Mouse (Mus musculus): ENCODE measurements around the gene Idi1. TPM values are rescaled to one million over a fixed set of nuclear protein-coding genes. Genes with fewer than 3 reads are reported as not detected.
"Not testable (repeated sequence)": the region's sequence is repeated elsewhere in the genome, so short reads cannot be mapped to it uniquely, and the experiment has no call there.

Gene Idi1
- 39.0 and 43.6 TPM in 2 replicates for polyA plus RNA-seq (2014; fragmentation: Nextera tagmentation; extraction: Ambion mirVana)

DNA sequence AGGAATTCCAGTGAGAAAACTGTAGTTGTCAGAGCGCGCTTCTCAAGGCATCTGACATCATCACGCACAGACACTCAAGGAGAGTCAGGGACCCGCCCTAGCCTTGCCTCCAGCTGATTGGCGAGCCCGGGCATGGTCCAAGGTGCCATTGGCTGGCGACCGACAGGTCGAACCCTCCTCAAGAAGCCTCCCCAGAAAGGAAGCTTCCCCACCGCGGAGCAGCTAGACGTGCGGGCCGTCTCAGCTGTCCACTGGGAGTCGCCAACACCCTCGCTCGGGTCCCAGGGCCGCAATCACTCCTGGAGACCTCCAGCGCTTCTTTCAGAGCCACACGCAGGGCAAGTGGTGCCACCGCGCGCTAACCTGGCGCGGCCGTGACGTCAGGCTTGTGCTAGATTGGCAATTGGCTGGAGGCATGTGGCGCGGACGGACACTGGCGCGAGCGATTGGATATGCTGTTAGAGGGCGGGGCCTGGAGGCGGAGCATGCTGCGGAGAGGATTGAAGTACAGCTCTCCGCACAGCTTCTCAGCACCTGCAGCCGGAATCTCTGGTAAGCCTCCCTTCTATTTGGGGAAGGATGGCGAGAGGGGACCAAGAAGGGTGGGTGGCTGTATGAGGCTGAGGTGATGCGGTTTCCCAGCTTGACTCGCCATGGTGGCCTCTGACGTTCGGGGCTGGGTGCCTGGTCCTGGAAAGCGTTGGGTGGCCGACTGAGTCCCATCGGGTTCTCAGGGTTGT is at the start of gene Idi1:
Idi1 (plus strand) TSS at position 57 of the 740 bp plus-strand sequence.
- H3K9me3 ChIP-seq (ENCODE audit: control insufficient read depth, low read length): no peaks in the 10 kb centered on the region

DNA sequence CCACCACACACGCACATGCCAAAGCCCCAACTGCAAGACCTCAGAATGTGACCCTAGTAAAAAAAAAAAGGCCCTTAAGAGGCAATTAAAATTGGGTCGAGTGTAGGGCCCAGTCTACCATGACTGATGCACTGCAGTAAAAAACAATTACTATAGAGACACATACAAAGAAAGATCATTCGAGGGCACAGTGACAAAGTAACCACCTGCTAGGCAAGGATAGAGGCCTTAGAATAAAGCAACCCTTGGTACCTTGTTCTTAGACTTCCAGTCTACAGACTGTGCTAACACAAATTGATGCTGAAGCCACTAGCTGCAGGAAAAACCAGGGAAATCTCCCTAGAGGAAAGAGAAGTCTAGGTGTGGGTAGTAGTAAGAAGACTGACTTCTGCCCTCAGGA is 46.9 kb upstream of the Idi1 start:
- no peak for ATAC-seq (ENCODE audit: insufficient number of reproducible peaks, insufficient read depth, low FRiP score, low read depth)
- Histone ChIP-seq H3K4me2 (ENCODE audit: low read length) (no peak overlapping the region), H3K27me3 (ENCODE audit: control insufficient read depth, insufficient read depth, low read length) (no peaks in the 10 kb centered on the region), H3K36me3 (ENCODE audit: control insufficient read depth, insufficient read depth, low read length) (peaks cover 94% of the 10 kb centered on the region), H3K9me3 (ENCODE audit: control insufficient read depth, low read length) (no peaks in the 10 kb centered on the region), H3K9ac (ENCODE audit: low read length) (no peak overlapping the region), H3K4me1 (ENCODE audit: control insufficient read depth in 2 of 2, insufficient read depth in 2 of 2, low read length in 2 of 2) (no peaks in the 10 kb centered on the region), H3K4me3 (ENCODE audit: control insufficient read depth in 1 of 2, insufficient read depth in 1 of 2, low read depth in 1 of 2, low read length in 2 of 2) (no peak overlapping the region), H3K27ac (replicated peaks in 1 of 2; ENCODE audit: control insufficient read depth in 1 of 2, insufficient read depth in 1 of 2, low read depth in 2 of 2, low read length in 2 of 2) (no peak overlapping the region)
- 79% methylated on average over 3 of the region's 3 CpGs for WGBS

More for the DNA sequence above, at the start of gene Idi1:
- ATAC-seq (ENCODE audit: insufficient number of reproducible peaks, insufficient read depth, low FRiP score, low read depth): peak; percentile 99
- WGBS: under 1% methylated on average over 46 of the region's 46 CpGs
- H3K27me3 ChIP-seq (ENCODE audit: control insufficient read depth, insufficient read depth, low read length): no peaks in the 10 kb centered on the region
- H3K36me3 ChIP-seq (ENCODE audit: control insufficient read depth, insufficient read depth, low read length): peaks cover 22% of the 10 kb centered on the region
- H3K4me3 ChIP-seq (ENCODE audit: control insufficient read depth in 1 of 2, insufficient read depth in 1 of 2, low read depth in 1 of 2, low read length in 2 of 2): peak within 1 kb of the TSS; percentile 69 to 85
- 0 out of 4 replicates have a peak, but pooled peaks cover 0 to 3% of the 10 kb centered on the region in 2 experiments for H3K4me1 ChIP-seq (ENCODE audit: control insufficient read depth in 2 of 2, insufficient read depth in 2 of 2, low read length in 2 of 2)
- H3K27ac ChIP-seq (replicated peaks in 1 of 2; ENCODE audit: control insufficient read depth in 1 of 2, insufficient read depth in 1 of 2, low read depth in 2 of 2, low read length in 2 of 2): peak within 1 kb of the TSS; percentile 87
- peak within 1 kb of the TSS; percentile 83 for H3K4me2 ChIP-seq (ENCODE audit: low read length)
- peak within 1 kb of the TSS; percentile 77 for H3K9ac ChIP-seq (ENCODE audit: low read length)

DNA sequence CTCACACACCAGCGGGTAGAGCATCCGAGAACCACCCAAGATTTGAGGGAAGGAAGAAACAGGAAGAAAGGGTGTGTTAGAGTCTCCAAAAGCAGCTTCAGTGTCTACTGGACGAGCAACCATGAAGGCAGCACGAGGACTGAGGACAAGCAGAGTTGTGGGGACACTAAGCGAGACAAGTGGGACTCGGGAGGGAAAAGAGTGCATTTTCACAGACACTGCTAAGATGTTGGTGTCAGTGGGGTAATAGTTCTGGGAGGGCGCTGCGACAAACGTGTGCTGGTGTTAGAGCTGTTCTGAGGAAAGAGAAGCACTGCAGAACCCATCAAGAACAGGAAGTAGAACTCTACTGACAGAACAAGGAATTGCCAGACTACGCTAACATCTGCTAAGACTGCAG is 46.2 kb upstream of the Idi1 start:
- H3K9me3 ChIP-seq (ENCODE audit: control insufficient read depth, low read length): no peaks in the 10 kb centered on the region
- H3K36me3 ChIP-seq (ENCODE audit: control insufficient read depth, insufficient read depth, low read length): peaks cover 94% of the 10 kb centered on the region
- no peaks in the 10 kb centered on the region for H3K4me1 ChIP-seq (ENCODE audit: control insufficient read depth in 2 of 2, insufficient read depth in 2 of 2, low read length in 2 of 2)
- H3K9ac ChIP-seq (ENCODE audit: low read length): no peak overlapping the region
- no peak overlapping the region for H3K4me2 ChIP-seq (ENCODE audit: low read length)
- H3K4me3 ChIP-seq (ENCODE audit: control insufficient read depth in 1 of 2, insufficient read depth in 1 of 2, low read depth in 1 of 2, low read length in 2 of 2): no peak overlapping the region
- H3K27me3 ChIP-seq (ENCODE audit: control insufficient read depth, insufficient read depth, low read length): no peaks in the 10 kb centered on the region
- ATAC-seq (ENCODE audit: insufficient number of reproducible peaks, insufficient read depth, low FRiP score, low read depth): no peak
- peak overlapping the region; percentile 69 to 80 for H3K27ac ChIP-seq (replicated peaks in 1 of 2; ENCODE audit: control insufficient read depth in 1 of 2, insufficient read depth in 1 of 2, low read depth in 2 of 2, low read length in 2 of 2)
- WGBS: 86% methylated on average over 10 of the region's 10 CpGs

DNA sequence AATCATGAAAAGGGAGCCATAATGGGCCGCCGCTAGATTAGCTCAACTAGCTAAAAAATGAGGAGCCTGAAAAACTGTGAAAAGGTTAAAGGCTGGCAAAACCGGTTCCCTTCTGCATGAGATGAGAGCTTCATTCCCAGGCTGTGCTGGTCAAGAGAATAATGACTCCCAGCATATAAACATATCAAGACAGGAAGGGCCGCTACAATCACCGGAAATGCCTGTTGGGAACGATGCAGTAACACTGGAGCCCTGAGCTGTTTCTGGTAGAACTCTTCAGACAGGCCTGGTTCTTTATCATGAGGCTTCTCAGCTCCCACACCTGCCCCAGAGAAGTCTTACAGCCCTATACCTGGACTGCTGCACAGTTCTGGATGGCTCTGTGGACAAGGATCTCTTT is 45.4 kb upstream of the Idi1 start:
- Histone ChIP-seq H3K27me3 (ENCODE audit: control insufficient read depth, insufficient read depth, low read length) (no peaks in the 10 kb centered on the region), H3K36me3 (ENCODE audit: control insufficient read depth, insufficient read depth, low read length) (peaks cover 90% of the 10 kb centered on the region), H3K4me3 (ENCODE audit: control insufficient read depth in 1 of 2, insufficient read depth in 1 of 2, low read depth in 1 of 2, low read length in 2 of 2) (no peak overlapping the region), H3K27ac (replicated peaks in 1 of 2; ENCODE audit: control insufficient read depth in 1 of 2, insufficient read depth in 1 of 2, low read depth in 2 of 2, low read length in 2 of 2) (peak overlapping the region; percentile 69 to 80), H3K4me2 (ENCODE audit: low read length) (no peak overlapping the region), H3K9ac (ENCODE audit: low read length) (no peak overlapping the region), H3K9me3 (ENCODE audit: control insufficient read depth, low read length) (no peaks in the 10 kb centered on the region), H3K4me1 (ENCODE audit: control insufficient read depth in 2 of 2, insufficient read depth in 2 of 2, low read length in 2 of 2) (no peaks in the 10 kb centered on the region)
- ATAC-seq (ENCODE audit: insufficient number of reproducible peaks, insufficient read depth, low FRiP score, low read depth): peak; percentile 60
- WGBS: 64% methylated on average over 6 of the region's 6 CpGs

DNA sequence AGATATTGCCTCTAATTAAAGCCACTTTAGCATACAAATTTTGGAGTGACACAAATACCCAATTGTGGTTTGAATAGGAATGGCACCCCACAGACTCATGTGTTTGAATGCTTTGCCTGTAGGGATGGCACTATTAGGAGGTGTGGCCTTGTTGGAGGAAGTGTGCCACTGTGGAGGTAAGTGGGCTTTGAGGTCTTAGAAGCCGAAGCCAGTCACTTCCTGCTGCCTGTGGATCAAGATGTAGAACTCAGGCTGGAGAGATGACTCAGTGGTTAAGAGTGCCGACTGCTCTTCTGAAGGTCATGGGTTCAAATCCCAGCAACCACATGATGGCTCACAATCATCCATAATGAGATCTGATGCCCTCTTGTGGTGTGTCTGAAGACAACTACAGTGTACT is 44.4 kb upstream of the Idi1 start:
- Histone ChIP-seq H3K27ac (replicated peaks in 1 of 2; ENCODE audit: control insufficient read depth in 1 of 2, insufficient read depth in 1 of 2, low read depth in 2 of 2, low read length in 2 of 2) (peak overlapping the region; percentile 33 to 66; a peak in 3 of 4 replicates), H3K27me3 (ENCODE audit: control insufficient read depth, insufficient read depth, low read length) (no peaks in the 10 kb centered on the region), H3K4me2 (ENCODE audit: low read length) (no peak overlapping the region), H3K4me1 (ENCODE audit: control insufficient read depth in 2 of 2, insufficient read depth in 2 of 2, low read length in 2 of 2) (no peaks in the 10 kb centered on the region), H3K36me3 (ENCODE audit: control insufficient read depth, insufficient read depth, low read length) (peaks cover 89% of the 10 kb centered on the region), H3K9me3 (ENCODE audit: control insufficient read depth, low read length) (no peaks in the 10 kb centered on the region), H3K4me3 (ENCODE audit: control insufficient read depth in 1 of 2, insufficient read depth in 1 of 2, low read depth in 1 of 2, low read length in 2 of 2) (no peak overlapping the region), H3K9ac (ENCODE audit: low read length) (no peak overlapping the region)
- ATAC-seq (ENCODE audit: insufficient number of reproducible peaks, insufficient read depth, low FRiP score, low read depth): no peak
- 85% methylated on average over 2 of the region's 2 CpGs for WGBS

DNA sequence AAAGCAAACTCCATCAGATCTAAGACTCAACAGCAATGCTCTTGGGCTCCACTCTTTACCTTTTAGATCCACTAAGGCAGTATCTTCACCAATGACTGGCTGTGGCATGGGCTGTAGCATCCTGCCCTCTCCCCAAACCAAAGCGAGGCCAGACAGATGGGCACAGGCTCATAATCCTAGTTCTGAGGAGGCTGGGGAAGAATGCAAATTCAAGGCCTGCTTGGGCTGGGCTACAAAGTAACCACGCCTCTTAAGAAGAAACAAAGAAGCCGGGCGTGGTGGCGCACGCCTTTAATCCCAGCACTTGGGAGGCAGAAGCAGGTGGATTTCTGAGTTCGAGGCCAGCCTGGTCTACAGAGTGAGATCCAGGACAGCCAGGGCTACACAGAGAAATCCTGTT is 43.5 kb upstream of the Idi1 start:
- H3K27ac ChIP-seq (replicated peaks in 1 of 2; ENCODE audit: control insufficient read depth in 1 of 2, insufficient read depth in 1 of 2, low read depth in 2 of 2, low read length in 2 of 2): not testable (repeated sequence)

DNA sequence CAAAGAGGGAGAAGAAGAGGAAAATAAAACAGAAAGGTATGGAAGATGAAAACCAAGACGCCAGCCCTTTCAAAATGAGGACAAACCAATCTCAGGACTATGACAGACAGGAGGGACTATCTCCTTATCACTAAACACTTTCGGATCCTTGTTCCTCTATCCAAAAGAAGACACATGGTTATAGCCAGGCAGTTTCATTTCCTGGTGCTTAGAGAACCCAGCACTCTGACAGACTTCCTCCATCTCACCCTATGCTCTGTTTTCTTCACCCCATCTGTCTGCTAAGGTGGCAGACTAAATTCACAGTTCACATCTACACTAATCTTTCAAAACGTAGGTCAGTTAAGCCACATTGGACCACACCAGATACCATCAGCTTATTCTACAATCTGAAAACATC is 43.0 kb upstream of the Idi1 start:
- Histone ChIP-seq H3K4me3 (ENCODE audit: control insufficient read depth in 1 of 2, insufficient read depth in 1 of 2, low read depth in 1 of 2, low read length in 2 of 2) (no peak overlapping the region), H3K27me3 (ENCODE audit: control insufficient read depth, insufficient read depth, low read length) (no peaks in the 10 kb centered on the region), H3K27ac (replicated peaks in 1 of 2; ENCODE audit: control insufficient read depth in 1 of 2, insufficient read depth in 1 of 2, low read depth in 2 of 2, low read length in 2 of 2) (no peak overlapping the region), H3K4me1 (ENCODE audit: control insufficient read depth in 2 of 2, insufficient read depth in 2 of 2, low read length in 2 of 2) (no peaks in the 10 kb centered on the region), H3K9me3 (ENCODE audit: control insufficient read depth, low read length) (no peaks in the 10 kb centered on the region), H3K36me3 (ENCODE audit: control insufficient read depth, insufficient read depth, low read length) (peaks cover 92% of the 10 kb centered on the region), H3K4me2 (ENCODE audit: low read length) (no peak overlapping the region), H3K9ac (ENCODE audit: low read length) (no peak overlapping the region)
- WGBS: 85% methylated on average over 3 of the region's 3 CpGs
- no peak for ATAC-seq (ENCODE audit: insufficient number of reproducible peaks, insufficient read depth, low FRiP score, low read depth)

More for the DNA sequence above, 43.5 kb upstream of the Idi1 start:
- H3K4me3 ChIP-seq (ENCODE audit: control insufficient read depth in 1 of 2, insufficient read depth in 1 of 2, low read depth in 1 of 2, low read length in 2 of 2); H3K27me3 ChIP-seq (ENCODE audit: control insufficient read depth, insufficient read depth, low read length); ATAC-seq (ENCODE audit: insufficient number of reproducible peaks, insufficient read depth, low FRiP score, low read depth); H3K9ac ChIP-seq (ENCODE audit: low read length); H3K9me3 ChIP-seq (ENCODE audit: control insufficient read depth, low read length); H3K4me1 ChIP-seq (ENCODE audit: control insufficient read depth in 2 of 2, insufficient read depth in 2 of 2, low read length in 2 of 2); H3K4me2 ChIP-seq (ENCODE audit: low read length): not testable (repeated sequence)
- peaks cover 88% of the 10 kb centered on the region for H3K36me3 ChIP-seq (ENCODE audit: control insufficient read depth, insufficient read depth, low read length)
- WGBS: 89% methylated on average over 7 of the region's 7 CpGs

DNA sequence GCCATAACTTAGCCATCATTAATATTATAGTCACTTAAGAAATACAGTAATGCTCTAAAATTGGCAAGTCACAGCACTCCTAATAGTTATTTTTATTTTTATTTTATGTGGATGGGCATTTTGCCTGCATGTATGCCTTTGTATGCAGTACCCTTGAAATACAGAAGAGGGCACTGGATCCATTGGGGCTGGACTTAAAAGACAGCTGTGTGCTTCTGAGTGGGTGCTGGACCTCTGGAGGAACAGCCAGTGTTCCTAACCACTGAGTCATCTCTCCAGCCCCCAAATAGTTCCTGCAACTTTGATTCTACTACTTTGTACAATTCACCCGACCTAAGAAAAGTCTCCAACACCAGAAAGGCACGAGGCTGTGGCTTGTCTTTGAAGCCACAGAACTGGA is 37.6 kb upstream of the Idi1 start:
- 55% methylated on average over 2 of the region's 2 CpGs for WGBS
- no peak overlapping the region for H3K27ac ChIP-seq (replicated peaks in 1 of 2; ENCODE audit: control insufficient read depth in 1 of 2, insufficient read depth in 1 of 2, low read depth in 2 of 2, low read length in 2 of 2)
- H3K27me3 ChIP-seq (ENCODE audit: control insufficient read depth, insufficient read depth, low read length): no peaks in the 10 kb centered on the region
- H3K9me3 ChIP-seq (ENCODE audit: control insufficient read depth, low read length): no peaks in the 10 kb centered on the region
- H3K9ac ChIP-seq (ENCODE audit: low read length): no peak overlapping the region
- H3K36me3 ChIP-seq (ENCODE audit: control insufficient read depth, insufficient read depth, low read length): peaks cover 81% of the 10 kb centered on the region
- no peak overlapping the region for H3K4me3 ChIP-seq (ENCODE audit: control insufficient read depth in 1 of 2, insufficient read depth in 1 of 2, low read depth in 1 of 2, low read length in 2 of 2)
- no peak overlapping the region for H3K4me2 ChIP-seq (ENCODE audit: low read length)
- no peaks in the 10 kb centered on the region for H3K4me1 ChIP-seq (ENCODE audit: control insufficient read depth in 2 of 2, insufficient read depth in 2 of 2, low read length in 2 of 2)
- ATAC-seq (ENCODE audit: insufficient number of reproducible peaks, insufficient read depth, low FRiP score, low read depth): no peak
